Mouse (Mus musculus) kidney, postnatal 25 days (tissue): ENCODE measurements at regions not wholly inside any gene's neighbourhood (a gene's known extent, or its start where the extent isn't known, plus 50 kb on each side); places are given as distances from the start of the nearest gene placed in this dataset.

ENCODE experiments used
- DNase-seq, 2 experiments: peaks; one replicate each; pipeline ENCODE4 v3.0.0; 2021; ENCODE audit warnings: mixed read lengths in 2 of 2

DNA sequence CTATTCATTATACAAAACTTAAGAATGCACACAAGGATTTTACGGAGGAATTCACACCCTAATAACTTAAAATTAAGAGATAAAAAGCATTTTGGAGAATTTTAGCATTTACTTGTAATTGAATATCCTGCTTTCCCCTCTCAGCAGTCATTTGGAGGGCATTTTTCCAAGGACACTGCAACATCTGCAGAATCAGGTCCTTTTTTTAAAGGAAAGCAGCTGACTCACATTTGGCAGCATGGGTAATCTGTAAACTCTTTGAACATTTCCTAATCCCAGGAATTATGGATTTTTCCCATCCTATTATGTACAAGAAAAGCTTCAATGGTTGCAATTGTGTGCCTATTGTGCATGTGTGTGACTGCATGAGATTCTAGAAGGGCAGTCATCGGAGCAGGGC is 112.0 kb downstream of the Gm19410 start:
- DNase-seq: no peak

DNA sequence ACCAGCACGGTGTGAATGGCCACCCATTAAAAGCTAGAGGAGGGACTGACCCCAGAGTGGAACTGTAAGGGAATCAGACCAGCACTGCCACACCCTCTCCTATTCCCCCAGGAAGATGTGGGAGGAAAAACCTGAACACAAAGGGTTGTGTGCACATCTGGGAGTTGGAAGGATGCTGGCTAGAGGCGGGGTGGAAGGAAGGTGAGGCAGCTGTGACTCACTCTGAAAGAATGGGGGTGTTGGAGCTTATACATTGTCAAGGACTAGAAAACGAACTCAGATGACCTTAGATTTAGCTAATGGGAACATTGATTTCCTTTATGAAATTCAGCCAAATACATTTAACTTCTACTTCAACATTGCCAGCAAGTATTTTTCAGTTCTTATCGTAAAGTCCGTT is 116.2 kb downstream of the Gm19410 start:
- peak; percentile 7 to 38 for DNase-seq

DNA sequence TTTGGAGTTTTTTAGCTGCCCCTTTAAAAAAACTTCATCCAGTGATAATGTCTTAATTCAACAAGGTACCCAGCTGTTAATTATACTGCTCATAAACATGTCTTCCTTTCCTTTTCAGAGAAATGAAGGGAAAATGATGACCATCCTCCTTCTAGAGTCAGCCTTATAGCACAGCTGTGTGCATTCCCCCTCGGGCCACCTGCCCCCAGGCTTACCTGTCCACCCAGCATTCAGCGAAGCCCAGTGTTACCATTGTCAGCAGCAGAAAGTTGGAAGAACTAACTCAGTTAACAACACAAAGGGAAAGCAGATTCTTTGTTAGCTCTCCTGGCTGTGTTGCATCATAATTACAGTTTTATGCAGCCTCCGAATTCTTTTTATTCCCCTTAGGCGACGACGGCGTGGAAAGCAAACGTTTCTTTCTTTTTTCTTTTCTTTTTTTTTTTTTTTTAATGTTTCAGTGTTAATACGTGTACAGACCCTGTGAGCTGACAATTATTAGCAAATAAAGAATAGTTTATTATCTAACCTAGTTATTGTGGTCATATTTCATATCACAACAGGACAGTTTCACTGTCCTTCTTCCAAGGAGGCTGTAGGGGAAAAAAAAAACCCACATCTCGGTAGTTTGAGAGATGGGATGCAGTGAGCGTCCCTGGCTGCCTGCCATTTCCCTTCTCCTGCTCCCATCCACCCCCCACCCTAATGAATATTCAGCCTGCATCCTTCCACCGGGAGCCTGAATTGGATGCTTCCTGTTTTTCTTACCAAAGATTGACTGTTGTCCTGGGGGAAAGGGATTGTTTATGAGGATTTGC is 117.3 kb downstream of the Gm19410 start:
- peak; percentile 85 for DNase-seq

DNA sequence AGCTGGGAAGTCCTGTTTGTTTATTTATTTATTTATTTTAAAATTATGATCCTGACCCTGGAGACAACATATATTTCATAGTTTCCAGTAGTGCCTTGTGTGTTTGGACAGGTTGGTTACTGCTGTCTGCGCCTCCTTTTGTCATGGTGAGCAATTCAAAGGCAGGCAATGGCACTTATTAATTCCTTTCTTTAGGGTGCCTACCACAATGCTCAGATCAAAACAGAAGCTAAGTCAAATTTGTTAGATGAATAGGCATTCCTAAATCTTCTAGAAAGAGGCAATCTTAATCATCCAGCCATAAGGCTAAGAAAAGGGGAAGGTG is 117.8 kb downstream of the Gm19410 start:
- DNase-seq: no peak

DNA sequence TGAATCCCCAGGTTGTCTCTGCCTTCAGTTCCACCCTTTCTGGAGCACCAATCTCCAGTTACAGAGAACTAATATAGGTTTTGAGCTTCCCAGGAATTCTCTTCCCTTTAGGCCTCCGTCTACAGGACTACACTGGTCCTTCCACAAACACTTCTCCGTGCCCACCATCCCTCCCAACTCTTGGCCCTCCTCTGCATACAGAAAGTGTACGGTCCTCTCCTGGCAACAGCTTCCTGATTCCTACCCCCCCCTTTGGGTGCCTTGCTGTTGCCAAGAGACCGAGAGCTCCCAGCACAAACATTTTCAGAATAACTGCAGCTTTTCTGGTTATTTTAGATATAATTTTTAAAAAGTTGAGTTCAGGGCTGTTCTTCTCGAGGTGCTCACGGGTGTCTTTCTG is 119.0 kb downstream of the Gm19410 start:
- DNase-seq: no peak

DNA sequence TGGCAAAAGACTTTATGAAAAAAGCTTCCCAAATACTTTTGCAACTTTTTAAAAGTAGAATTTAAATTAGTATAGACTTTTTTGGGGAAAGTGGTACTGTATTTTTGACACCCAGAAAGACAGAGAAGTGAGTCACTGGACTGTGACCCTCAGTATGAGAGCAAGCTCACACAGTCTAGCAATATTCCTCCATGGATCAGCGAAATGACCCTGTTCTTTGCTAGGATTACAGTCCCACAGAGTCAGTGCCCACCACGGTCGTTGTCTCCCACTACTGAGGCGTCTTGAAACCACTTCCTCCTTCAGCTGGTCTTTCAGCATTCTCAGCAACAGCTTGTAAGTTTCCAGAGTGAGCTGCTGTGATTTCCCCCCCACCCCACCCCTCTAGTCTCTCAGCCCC is 124.5 kb downstream of the Gm19410 start:
- no peak for DNase-seq

DNA sequence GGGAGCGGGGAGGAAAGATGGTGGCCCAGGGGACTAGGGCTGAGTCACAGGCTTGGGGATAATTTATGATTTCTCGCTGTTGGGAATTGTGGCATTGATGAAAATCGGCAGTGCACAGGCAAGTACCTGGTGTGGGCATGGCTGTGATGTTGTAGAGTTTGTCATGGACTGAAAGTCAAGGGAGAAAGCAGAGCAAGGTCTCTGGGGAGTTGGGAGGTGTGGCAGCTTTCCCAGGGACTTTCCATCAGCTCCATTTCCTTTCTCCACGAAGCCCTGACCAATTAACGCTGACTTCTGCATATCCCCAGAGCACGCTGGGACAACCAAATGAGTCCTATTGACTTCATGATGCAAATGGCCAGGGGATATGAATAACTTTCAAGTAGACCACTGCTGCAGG is 126.2 kb downstream of the Gm19410 start:
- peak; percentile 42 to 50 for DNase-seq

DNA sequence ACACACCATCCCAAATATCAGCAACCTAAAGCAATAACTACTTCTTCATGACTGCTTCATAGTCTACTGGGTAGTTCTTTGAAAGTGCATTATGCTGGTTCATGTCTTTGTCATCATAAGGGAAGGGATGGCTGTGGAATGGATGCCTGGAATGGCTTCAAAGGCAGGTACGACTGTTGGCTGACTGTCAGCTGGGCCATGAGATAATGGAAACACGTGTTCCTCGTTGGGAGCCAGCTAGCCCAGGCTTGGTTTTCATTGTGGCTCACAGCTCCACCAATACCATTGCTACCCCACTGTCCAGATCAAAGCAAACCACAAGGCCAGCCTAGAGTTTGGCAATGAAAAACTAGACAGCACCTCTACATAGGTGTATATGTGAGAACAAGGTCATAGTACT is 132.9 kb downstream of the Gm19410 start:
- no peak for DNase-seq

DNA sequence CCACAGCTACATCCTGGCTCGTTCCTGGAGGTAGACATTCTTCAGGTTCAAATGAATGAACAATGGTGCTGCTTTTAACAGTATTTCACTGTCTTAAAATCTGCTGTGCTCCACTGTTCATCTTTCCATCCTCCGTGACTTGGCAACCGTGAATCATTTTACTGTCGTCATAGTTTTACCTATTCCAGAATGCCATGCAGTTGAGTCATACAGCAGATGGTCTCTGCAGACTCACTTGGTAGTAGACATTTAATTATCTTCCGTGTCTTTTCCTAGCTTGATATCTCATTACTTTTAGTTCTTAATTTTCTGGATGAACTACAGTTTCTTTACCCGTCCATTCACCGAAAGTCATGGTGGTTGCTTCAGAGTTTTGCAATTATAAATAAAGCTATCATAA is 135.9 kb downstream of the Gm19410 start:
- DNase-seq: no peak

DNA sequence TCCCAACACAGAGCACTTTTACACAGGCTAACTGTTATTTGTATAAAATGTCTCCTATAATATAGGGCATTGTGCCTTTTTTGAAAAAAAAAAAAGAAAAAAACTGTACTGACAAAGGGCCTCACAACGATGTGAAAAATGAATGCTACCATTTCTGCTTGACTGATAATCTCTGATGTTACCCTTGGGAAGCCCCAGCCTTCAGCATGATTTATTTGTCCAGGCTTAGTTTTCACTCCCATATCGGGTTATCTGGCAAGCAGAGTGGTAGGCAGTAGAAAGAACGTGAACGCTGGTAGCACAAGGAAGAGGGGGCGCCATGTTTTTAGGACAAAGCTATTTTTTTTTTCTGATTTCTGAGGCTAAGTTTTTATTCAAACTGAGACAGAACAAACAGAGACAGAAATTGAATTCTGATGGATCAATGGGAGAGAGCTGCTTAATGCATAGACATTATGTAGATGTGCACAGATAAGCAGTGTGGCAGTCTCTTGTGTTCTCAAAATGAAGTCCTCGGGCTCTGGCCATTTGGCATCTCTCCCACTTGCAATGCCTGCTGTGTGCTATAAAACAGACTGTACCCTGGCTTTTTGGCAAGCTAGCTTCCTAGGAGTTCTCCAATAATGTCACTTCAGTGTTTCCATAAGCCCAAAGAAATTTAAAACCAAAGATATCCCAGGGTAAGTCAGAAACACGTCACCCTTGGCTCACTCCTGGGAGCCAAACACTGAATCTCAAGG is 139.3 kb downstream of the Gm19410 start:
- no peak for DNase-seq

DNA sequence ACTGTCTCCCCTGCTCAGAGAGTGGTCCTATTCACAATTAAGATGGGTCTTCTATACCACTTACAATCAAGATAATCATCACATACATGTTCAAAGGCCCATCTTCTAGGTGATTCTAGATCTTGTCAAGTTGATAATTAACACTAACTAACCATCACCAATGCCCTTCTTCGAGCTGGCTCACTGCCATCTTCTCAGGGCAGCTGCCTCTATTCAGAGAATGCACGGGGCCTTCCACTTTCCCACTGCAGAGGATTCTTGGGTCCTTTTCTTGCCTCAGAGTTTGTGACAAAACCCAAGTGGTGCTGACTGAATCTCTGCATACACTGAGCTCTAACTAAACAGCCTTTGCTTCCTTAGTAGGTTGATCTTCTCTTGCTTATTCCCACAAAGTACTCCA is 142.4 kb downstream of the Gm19410 start:
- peak; percentile 44 to 57 for DNase-seq

DNA sequence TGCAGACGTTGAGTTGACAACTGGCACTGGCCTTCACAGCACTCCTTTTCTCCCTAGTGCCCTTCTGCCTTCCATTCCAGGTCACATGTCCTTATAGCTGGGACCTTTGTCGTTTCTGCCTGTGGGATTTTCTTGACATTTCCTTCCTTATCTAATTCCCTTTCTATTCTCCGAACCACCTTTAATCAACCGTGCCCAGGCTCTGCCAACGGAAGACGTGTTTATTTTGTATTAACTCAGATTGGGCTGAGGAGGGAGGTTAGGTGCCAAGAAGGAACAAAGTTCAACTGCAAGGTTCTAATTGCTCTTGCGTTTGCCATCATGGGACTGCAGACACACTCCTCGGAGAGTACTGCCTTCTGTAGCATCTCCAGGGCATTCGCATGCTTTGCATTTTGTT is 146.7 kb downstream of the Gm19410 start:
- peak; percentile 59 to 63 for DNase-seq

DNA sequence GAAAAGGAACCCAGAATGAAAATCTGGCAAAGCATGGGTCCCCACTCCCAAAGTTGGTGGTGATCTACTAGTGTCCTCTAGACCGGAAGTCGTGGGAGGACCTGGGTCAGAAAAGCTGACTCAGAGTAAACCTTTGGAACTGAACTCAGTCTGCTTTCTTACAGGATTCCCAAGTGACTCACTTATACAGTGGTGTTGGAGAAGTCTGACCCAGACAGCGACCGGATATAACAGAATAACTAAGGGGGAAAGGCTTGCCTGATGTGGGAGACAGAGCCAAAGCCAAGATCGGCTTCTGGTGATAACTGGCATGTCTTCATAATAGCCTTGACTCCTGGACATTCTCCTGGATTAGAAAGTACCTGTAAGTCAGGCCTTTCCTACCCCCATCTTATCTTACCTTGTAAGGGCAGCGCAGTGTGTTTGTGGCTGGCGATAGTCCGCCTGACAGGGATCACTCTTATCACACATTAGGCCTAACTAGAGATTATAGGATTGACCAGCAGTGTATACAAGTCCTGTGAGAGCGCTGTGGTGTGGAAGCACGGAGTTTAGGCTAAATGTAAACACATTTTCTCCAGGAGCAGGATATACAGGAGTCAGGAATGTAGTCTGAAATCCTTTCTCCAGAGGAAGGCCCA is 150.4 kb downstream of the Gm19410 start:
- DNase-seq: no peak

DNA sequence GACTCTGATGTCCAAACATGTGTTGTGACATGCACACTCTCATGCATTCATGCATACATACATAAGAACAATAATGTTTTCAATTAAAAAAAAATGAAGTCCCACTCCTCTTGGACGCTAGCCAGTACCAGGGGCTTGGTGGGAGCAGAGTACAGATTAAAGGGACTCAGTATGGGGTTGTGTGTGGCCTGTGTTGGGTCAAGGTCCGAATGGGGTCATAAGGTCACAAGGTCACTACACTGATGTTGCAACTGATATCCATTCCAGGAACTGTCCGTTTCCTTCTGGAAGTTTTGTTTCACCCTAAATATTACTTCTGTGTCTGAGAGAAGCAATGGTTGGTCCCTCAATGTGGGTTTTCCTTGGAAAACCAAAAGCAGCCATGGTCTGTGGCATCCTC is 152.0 kb downstream of the Gm19410 start:
- DNase-seq: no peak

DNA sequence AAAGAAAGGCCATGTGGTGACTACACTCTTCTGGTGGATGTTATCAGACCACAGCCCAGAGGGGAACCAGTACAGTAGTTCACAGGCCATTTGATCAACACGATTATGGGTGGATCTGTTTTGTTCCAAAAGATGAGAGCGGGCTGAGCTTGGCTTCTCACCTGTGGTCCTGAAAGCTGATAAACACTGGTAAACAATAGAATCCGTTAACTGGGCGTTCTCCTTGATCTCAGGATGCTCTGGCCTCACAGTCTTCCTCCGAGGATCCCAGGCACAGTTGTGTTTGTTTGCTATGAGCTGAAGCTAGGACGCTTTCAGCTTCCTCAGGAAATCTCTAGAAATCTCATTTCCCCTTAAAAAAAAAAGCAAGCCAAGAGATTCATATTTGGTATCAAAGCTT is 153.9 kb downstream of the Gm19410 start:
- DNase-seq: peak; percentile 19 to 67

DNA sequence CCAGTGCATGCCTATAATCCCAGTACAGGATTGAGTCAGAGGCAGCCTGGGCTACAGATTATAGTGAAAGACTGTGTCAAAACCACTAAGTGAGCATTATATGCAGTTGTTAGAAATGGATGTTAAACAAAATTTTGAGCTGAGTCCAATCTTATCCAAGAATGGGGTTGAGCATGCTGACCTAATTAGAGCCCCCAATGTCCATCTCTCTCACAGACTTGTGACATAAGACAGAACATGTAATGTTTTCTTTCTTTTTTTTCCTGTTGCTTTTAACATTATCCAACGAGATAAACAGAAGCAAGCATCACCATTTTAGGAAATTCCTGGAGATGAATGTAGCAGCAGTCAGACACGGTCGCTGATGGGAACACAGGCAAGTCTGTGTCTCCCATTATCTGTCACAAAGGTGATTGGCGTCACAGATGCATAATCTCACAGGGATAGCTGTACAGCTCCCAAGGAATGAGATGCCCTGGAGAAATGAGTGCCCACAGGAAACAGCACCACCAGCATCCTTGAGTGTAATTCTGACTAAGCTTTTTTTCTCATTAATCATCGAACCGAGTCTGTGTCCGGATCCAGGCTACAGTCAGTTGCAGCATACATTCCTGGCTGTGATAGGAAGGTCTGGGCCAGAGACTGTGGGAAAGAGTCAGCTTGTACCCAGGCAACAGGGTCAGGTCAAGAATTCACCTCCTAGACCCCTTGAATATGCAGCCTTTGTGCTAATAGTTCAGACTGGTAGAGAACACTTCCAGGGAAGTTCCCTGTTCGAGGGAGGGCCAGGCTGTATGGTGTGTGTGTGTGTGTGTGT is 154.5 kb downstream of the Gm19410 start:
- peak; percentile 20 to 54 for DNase-seq

DNA sequence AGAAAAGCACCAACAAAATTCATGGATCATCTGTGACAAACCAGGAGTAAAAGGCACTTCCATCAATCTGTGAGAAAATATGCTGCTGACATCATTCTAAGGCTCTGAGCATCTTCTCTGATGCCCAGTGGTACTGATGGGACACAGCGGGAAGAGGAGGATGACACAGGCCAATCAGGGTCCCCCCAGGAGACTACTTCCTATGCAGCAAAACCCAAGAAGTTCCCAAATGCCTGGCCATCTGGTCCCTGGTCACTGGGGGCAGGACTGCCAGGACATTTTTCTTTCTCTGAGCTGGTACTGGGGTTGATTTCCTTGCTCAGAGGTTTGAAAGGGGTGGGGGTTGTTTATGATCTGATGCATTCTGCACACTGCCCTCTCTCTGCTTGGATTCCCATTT is 158.4 kb downstream of the Gm19410 start:
- DNase-seq: no peak

DNA sequence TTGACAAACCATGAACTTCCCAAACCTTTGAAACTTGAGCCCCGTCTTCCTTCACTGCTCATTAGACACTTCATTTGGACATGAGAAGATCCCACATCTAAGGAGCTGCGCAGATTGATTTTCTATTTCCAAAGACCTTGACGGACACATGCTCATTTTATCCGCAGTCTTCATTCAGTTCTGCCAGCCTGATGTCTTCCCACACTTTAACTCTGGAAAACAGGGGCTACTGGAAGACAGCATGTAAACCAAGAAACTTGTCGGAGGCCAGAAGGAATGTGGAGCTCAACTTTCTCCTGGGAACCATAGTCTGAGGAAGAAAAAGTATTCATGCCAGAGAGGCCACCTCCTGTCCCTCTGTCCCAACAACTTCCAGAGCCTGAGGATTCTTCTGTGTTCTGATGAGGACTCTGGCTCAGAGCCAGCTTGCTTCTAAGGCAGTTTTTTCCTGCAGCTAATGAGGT is 161.8 kb downstream of the Gm19410 start:
- peak; percentile 52 to 68 for DNase-seq

DNA sequence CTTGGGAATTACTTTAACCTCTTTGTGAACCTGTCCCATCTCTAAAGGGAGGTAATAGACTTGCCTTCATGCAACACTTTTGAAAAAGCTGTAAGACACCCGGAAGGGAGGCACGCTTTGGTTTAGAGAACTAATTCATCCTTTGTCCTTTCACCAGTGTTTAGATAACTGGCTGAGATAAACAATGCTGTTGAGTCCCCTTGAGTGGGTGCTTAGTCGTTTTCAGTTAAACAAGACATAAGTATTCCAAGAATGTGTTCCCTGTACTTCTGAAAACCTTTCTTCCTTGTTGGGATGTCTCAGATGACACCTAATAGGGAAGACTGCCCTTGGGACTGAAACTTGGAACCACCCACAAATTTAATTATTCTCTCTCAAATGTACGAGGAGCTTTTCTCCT is 164.7 kb downstream of the Gm19410 start:
- no peak for DNase-seq

DNA sequence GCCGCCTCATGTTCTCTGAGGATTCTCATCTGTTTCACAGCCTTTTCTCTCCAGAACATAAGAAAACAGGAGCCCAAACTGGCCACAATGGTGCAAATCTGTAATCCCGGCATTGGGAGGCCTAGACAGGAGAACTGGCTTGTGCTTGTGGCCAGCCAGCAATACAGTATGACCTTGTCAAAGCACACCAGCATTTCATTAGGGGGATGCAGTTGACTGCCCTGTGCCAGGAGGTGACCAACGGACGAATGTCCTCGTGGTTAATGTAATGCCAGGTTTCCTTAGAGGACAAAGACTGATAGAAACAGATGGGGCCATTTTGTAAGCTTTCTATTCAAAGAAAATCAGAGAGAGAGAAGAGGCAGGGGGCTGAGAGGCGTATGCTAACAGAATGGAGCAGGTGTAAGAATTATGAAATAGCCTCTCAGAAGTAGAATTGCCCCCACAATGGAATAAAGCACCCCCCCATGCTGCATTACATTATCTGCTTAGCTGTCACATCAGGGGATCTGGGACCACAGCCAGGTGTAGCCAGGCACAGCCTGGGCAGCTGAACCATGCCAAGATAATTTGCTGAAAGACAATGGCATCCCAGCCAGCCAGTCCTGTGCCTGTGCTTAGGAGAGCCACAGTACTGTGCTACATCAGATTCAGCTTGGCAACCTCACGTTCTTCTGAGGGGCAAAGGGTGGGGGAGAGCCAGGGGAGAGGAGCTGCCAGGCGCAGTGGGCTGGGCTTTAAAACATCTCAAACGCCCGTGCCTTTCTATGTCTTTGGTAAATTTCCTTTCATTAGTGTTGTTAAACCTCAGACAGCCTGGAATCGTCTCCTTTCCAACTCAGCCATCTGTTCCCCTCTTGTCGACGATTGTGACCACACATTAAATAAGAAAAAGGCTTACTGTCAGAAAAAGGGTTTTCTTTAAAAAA is 167.9 kb downstream of the Gm19410 start:
- peak; percentile 71 to 77 for DNase-seq

DNA sequence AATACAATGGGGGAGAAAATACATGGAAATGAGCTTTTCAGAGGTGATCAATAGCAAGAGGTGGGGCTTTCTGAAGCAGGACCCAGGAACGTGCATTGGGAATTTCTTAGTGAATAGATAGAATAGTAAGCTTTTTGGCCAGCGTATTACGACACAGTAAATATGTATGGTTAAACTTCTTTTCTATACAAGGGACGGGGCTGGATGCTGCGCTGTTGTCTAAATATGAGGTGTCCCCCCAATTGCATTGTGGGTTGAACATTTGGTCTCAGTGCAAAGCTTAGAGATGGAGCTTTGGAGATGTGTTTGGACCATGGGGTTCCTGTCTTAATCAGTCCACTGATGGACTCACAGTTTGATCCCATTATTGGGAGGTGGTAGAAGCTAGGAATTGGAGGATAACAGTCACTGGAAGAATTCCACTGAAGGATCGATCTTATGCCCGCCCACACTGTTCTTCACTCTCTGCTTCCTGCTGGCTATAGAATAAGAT is 168.6 kb downstream of the Gm19410 start:
- DNase-seq: no peak

DNA sequence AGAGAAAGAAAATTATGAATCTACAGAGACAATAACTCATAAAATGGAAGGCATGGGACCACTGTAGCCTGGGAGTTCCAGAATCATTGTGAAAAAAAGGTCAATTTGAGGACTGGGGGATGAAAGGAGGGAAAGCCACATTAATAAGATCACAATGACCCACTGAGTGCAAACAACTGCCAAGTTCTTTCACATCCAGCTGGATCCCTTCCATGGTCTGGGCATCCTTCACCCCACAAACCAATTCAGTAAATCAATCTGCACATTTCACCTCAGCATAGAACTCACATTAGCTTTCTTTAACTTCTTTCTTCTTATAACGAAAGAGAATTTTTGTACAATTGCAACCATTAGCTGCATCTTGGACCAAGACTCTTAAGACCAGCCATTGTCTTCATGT is 169.4 kb downstream of the Gm19410 start:
- DNase-seq: no peak
